Mouse (Mus musculus): ENCODE measurements around the gene Cox4i1. TPM values are rescaled to one million over a fixed set of nuclear protein-coding genes. Genes with fewer than 3 reads are reported as not detected.

Gene Cox4i1
- 615 TPM for polyA plus RNA-seq (2017; shearing (Covaris generic))

DNA sequence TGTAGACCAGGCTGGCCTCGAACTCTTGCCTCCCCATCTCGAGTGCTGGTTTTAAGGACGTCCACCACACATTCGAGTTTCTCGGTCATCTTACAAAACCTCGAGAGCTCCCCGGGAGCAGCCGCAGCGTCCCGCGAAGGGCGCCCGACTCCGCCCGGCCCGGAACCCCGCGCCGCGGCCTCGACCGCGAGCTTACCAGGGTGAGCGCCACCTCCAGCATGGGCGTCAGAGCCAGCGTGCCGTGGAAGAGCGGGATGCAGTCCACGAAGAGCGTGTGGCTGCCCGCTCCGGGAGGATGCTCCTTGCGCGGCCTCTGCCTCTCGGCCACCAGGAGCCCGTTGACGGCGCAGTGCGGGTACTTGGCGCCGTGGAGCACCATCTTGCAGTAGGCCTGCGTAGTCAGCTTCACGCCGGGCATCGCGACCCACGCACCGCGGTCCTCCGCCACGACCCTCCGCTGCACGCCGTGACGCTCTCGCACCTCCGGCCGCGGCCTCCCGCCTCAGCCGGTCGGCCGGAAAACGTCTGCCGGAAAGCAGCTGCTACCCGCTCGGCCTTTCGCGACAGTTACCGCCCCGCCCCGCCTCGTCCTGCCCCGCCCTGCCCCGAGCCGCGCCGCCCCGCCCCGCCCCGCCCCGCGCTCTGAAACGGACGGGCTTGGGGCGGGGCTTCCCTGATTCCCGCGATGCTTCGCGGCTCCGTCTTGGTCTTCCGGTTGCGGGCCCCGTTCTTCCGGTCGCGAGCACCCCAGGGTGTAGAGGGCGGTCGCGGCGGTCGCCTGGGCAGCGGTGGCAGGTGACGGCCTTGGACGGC is at the start of gene Cox4i1, which contains the start of gene Gm27021:
Gene Cox4i1, plus strand, starts transcription at position 662 of the 813 bp plus-strand sequence.
Gene Gm27021, minus strand, starts transcription at position 519 of the 813 bp plus-strand sequence.

DNA sequence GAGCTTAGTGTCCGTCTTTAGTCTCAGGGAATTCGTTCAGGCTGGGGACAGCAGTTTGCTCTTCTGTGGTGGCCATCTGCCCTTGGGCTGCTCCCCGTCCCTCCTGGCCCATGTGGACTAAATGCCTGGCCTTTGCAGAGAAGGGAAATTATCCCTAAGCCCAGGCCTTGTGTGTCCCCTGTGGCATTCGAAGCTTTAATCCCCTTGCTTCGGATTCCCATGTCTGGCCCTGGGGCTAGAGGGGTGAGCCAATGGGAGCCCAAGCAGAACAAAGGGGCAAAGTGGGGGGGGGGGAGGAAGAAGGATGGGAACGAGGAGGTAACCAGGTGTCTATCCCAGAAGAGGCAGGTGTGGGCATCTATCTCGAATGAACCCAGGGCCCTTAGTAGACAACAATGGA is 20.5 kb upstream of the Cox4i1 start, which contains the start of gene 1190005I06Rik:
Gene 1190005I06Rik, minus strand, starts transcription at position 101 of the 400 bp plus-strand sequence.

DNA sequence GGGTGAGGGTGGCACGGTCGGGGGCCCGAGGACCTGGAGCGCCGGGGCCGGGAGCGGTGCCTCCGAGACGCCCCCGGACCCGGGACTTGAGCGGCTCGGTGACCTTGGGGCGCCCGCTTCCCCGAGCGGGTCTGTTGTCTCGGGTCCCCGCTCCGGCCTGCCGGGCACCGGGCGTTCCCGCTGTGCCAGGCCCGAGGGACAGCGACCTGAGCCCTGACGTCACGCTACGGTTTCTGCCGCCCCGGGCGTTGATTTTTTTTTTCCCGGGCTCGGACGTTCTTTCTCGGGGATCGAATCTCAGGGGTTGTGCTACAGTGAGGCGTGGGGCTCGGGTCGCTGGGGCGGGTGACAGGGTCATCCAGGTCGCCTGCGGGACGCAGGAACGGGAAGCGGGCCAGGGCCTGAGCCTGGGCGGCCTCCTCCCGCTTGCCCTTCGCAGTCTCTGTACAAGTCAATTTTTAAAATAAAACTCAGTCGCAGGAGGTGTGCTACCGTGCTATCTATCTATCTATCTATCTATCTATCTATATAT is 418 bp downstream of the Cox4i1 start, which contains the start of gene Emc8:
Gene Emc8, minus strand, starts transcription at position 200 of the 532 bp plus-strand sequence.

Other genes starting within 250 kb of the Cox4i1 start
- gene Gins2, start 78.9 kb upstream of the Cox4i1 start, polyA plus RNA-seq (2017; shearing (Covaris generic)) = 3.8 TPM
- gene 1190005I06Rik, start 20.6 kb upstream of the Cox4i1 start, polyA plus RNA-seq (2017; shearing (Covaris generic)) = 0.45 TPM
- not detected for gene Gm27021, start 143 bp upstream of the Cox4i1 start, polyA plus RNA-seq (2017; shearing (Covaris generic))
- 40.1 TPM for gene Emc8, start 351 bp downstream of the Cox4i1 start, polyA plus RNA-seq (2017; shearing (Covaris generic))
- gene Irf8, start 68.1 kb downstream of the Cox4i1 start, polyA plus RNA-seq (2017; shearing (Covaris generic)) = 5.9 TPM

Data from effector memory CD4-positive, alpha-beta T cell, adult 5 months (primary cell).